Mouse (Mus musculus): ENCODE measurements at regions not wholly inside any gene's neighbourhood (a gene's known extent, or its start where the extent isn't known, plus 50 kb on each side); places are given as distances from the start of the nearest gene placed in this dataset.

DNA sequence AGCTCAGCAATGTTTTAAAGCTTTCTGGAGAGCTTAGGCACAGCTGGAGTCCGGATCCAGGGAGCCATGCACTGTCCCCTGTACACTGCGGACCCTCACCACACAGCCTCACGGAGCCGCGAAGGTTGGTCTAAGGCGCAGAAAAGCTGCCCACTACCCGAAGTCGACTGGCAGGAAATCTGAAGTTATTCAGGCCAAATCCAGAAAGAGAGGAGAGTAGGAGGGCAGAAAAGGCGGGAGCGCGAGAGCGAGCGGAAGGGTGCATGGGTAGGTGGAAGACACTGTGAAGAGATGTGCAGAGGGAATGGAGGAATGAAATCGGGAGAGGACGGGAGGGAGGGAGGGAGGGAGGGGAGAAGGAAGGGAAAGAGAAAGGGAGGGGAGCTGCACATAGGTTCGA, 51.2 kb upstream of the Kdm8 start:
- TF ChIP-seq POLR2A (IDR thresholded peaks at IDR 0.05; ENCODE audit: control insufficient read depth in 1 of 2, insufficient read depth in 1 of 2, low read depth in 1 of 2, low read length in 2 of 2, poor library complexity in 1 of 2) (no peak), TCF12 (IDR thresholded peaks at IDR 0.05; ENCODE audit: low read depth, low read length) (no peak), MAX (IDR thresholded peaks at IDR 0.05; ENCODE audit: low read length) (no peak), CTCF (IDR thresholded peaks at IDR 0.05 in 2 of 3, conservative IDR thresholded peaks at IDR 0.05 in 1 of 3; ENCODE audit: control insufficient read depth in 1 of 3, insufficient read depth in 1 of 3, low read depth in 2 of 3, low read length in 3 of 3, poor library complexity in 1 of 3, severe bottlenecking in 1 of 3) (no peak)

Data from MEL (cell line).